Mouse (Mus musculus): ENCODE data around the gene Commd6. TPM values are rescaled to one million over a fixed set of nuclear protein-coding genes. Genes with fewer than 3 reads are reported as not detected.
"Not testable (repeated sequence)": the region's sequence is repeated elsewhere in the genome, so short reads cannot be mapped to it uniquely, and the experiment has no call there.

The Commd6 gene
- polyA plus RNA-seq, 1 experiment from 2014 or later, result 92.5 TPM

- peaks cover 7% of the 10 kb centered on the region for H3K4me1 ChIP-seq
- WGBS, result 0% methylated on average over 62 of the region's 62 CpGs
- H3K4me3 ChIP-seq, result peak overlapping the region; percentile 87
- H3K27me3 ChIP-seq, result no peaks in the 10 kb centered on the region
- peak overlapping the region; percentile 77 for H3K9ac ChIP-seq
- H3K27ac ChIP-seq, result peak overlapping the region; percentile 78
- peak; percentile 66 for ATAC-seq (ENCODE audit: borderline replicate concordance, extremely low read depth, low FRiP score, low TSS enrichment)
- H3K4me2 ChIP-seq, result peak overlapping the region; percentile 98
- H3K9me3 ChIP-seq, result no peaks in the 10 kb centered on the region
- no peaks in the 10 kb centered on the region for H3K36me3 ChIP-seq
These were observed 32.6 kb downstream of the Commd6 start for GRCm38 (mm10) chr14:101607631-101608518.

GRCm38 (mm10) chr14:101605843-101606242 lies 34.6 kb downstream of the Commd6 start:
- H3K27me3 ChIP-seq, result no peaks in the 10 kb centered on the region
- ATAC-seq (ENCODE audit: borderline replicate concordance, extremely low read depth, low FRiP score, low TSS enrichment), result no peak
- H3K9ac ChIP-seq, result no peak overlapping the region
- H3K4me3 ChIP-seq, result no peak overlapping the region
- WGBS, result 61% methylated on average over 2 of the region's 2 CpGs
- H3K4me1 ChIP-seq, result peaks cover 7% of the 10 kb centered on the region
- H3K36me3 ChIP-seq, result no peaks in the 10 kb centered on the region
- H3K9me3 ChIP-seq, result no peaks in the 10 kb centered on the region
- H3K4me2 ChIP-seq, result no peak overlapping the region
- H3K27ac ChIP-seq, result no peak overlapping the region

- H3K27me3 ChIP-seq, result no peaks in the 10 kb centered on the region
- ATAC-seq (ENCODE audit: borderline replicate concordance, extremely low read depth, low FRiP score, low TSS enrichment), result no peak
- H3K9ac ChIP-seq, result no peak overlapping the region
- H3K4me1 ChIP-seq, result peaks cover 7% of the 10 kb centered on the region
- H3K4me2 ChIP-seq, result no peak overlapping the region
- H3K36me3 ChIP-seq, result no peaks in the 10 kb centered on the region
- no peak overlapping the region for H3K27ac ChIP-seq
- no peaks in the 10 kb centered on the region for H3K9me3 ChIP-seq
- 63% methylated on average over 3 of the region's 3 CpGs for WGBS
- H3K4me3 ChIP-seq, result no peak overlapping the region
These were observed 37.6 kb downstream of the Commd6 start for GRCm38 (mm10) chr14:101602851-101603250.

- Histone ChIP-seq H3K4me3 (no peak overlapping the region), H3K9me3 (no peaks in the 10 kb centered on the region), H3K27me3 (no peaks in the 10 kb centered on the region), H3K27ac (no peak overlapping the region), H3K36me3 (no peaks in the 10 kb centered on the region), H3K9ac (no peak overlapping the region), H3K4me2 (no peak overlapping the region), H3K4me1 (no peaks in the 10 kb centered on the region)
- ATAC-seq (ENCODE audit: borderline replicate concordance, extremely low read depth, low FRiP score, low TSS enrichment), result peak; percentile 63; the same call in 1 of the 2 replicates
- 79% methylated on average over 13 of the region's 14 CpGs for WGBS
These were observed 43.3 kb downstream of the Commd6 start for GRCm38 (mm10) chr14:101597096-101597715.

- no peak for ATAC-seq (ENCODE audit: borderline replicate concordance, extremely low read depth, low FRiP score, low TSS enrichment)
- Histone ChIP-seq H3K9ac (no peak overlapping the region), H3K4me3 (no peak overlapping the region), H3K27me3 (no peaks in the 10 kb centered on the region), H3K36me3 (no peaks in the 10 kb centered on the region), H3K4me2 (no peak overlapping the region), H3K4me1 (no peaks in the 10 kb centered on the region), H3K27ac (no peak overlapping the region), H3K9me3 (no peaks in the 10 kb centered on the region)
- 91% methylated on average over 9 of the region's 9 CpGs for WGBS
These were observed 43.8 kb downstream of the Commd6 start for GRCm38 (mm10) chr14:101596691-101597090.

GRCm38 (mm10) chr14:101595301-101596080 lies 45.0 kb downstream of the Commd6 start:
- ATAC-seq (ENCODE audit: borderline replicate concordance, extremely low read depth, low FRiP score, low TSS enrichment), result no peak

GRCm38 (mm10) chr14:101594001-101594400 lies 46.5 kb downstream of the Commd6 start:
- no peak overlapping the region for H3K4me3 ChIP-seq
- no peaks in the 10 kb centered on the region for H3K36me3 ChIP-seq
- no peak overlapping the region for H3K27ac ChIP-seq
- no peak overlapping the region for H3K4me2 ChIP-seq
- H3K9me3 ChIP-seq, result no peaks in the 10 kb centered on the region
- no peak for ATAC-seq (ENCODE audit: borderline replicate concordance, extremely low read depth, low FRiP score, low TSS enrichment)
- no peaks in the 10 kb centered on the region for H3K27me3 ChIP-seq
- 63% methylated on average over 5 of the region's 5 CpGs for WGBS
- H3K4me1 ChIP-seq, result no peaks in the 10 kb centered on the region
- no peak overlapping the region for H3K9ac ChIP-seq

More at GRCm38 (mm10) chr14:101595301-101596080, 45.0 kb downstream of the Commd6 start:
- Histone ChIP-seq H3K27me3 (no peaks in the 10 kb centered on the region), H3K9me3 (no peaks in the 10 kb centered on the region), H3K27ac (no peak overlapping the region), H3K4me2 (no peak overlapping the region), H3K4me3 (no peak overlapping the region), H3K9ac (no peak overlapping the region), H3K36me3 (no peaks in the 10 kb centered on the region), H3K4me1 (no peaks in the 10 kb centered on the region)
- WGBS, result 86% methylated on average over 13 of the region's 13 CpGs

- Histone ChIP-seq H3K27me3 (no peaks in the 10 kb centered on the region), H3K36me3 (no peaks in the 10 kb centered on the region), H3K4me3 (no peak overlapping the region), H3K27ac (no peak overlapping the region), H3K9ac (no peak overlapping the region), H3K9me3 (no peaks in the 10 kb centered on the region), H3K4me1 (no peaks in the 10 kb centered on the region), H3K4me2 (no peak overlapping the region)
- ATAC-seq (ENCODE audit: borderline replicate concordance, extremely low read depth, low FRiP score, low TSS enrichment), result no peak
- 82% methylated on average over 7 of the region's 7 CpGs for WGBS
These were observed 47.1 kb downstream of the Commd6 start for GRCm38 (mm10) chr14:101593340-101593739.

- no peak for ATAC-seq (ENCODE audit: borderline replicate concordance, extremely low read depth, low FRiP score, low TSS enrichment)
- Histone ChIP-seq H3K4me2 (no peak overlapping the region), H3K9ac (no peak overlapping the region), H3K27ac (no peak overlapping the region), H3K36me3 (no peaks in the 10 kb centered on the region), H3K9me3 (no peaks in the 10 kb centered on the region), H3K4me3 (no peak overlapping the region), H3K27me3 (no peaks in the 10 kb centered on the region), H3K4me1 (no peaks in the 10 kb centered on the region)
- WGBS, result 83% methylated on average over 5 of the region's 5 CpGs
These were observed 49.4 kb downstream of the Commd6 start for GRCm38 (mm10) chr14:101591101-101591500.

- H3K9ac ChIP-seq, result not testable (repeated sequence)
- 59% methylated on average over 2 of the region's 4 CpGs for WGBS
These were observed 52.1 kb downstream of the Commd6 start for GRCm38 (mm10) chr14:101588209-101588991.

GRCm38 (mm10) chr14:101587366-101588040 lies 53.0 kb downstream of the Commd6 start:
- H3K36me3 ChIP-seq, H3K4me3 ChIP-seq, H3K9me3 ChIP-seq, H3K27me3 ChIP-seq, H3K4me2 ChIP-seq, H3K4me1 ChIP-seq, H3K27ac ChIP-seq, H3K9ac ChIP-seq: not testable (repeated sequence)
- 63% methylated on average over 4 of the region's 6 CpGs for WGBS
- peak; percentile 70; the same call in 1 of the 2 replicates for ATAC-seq (ENCODE audit: borderline replicate concordance, extremely low read depth, low FRiP score, low TSS enrichment)

More at GRCm38 (mm10) chr14:101588209-101588991, 52.1 kb downstream of the Commd6 start:
- not testable (repeated sequence) for H3K27ac ChIP-seq, H3K4me2 ChIP-seq, H3K4me3 ChIP-seq, H3K36me3 ChIP-seq, H3K9me3 ChIP-seq, H3K27me3 ChIP-seq, H3K4me1 ChIP-seq
- peak; percentile 44; the same call in 1 of the 2 replicates for ATAC-seq (ENCODE audit: borderline replicate concordance, extremely low read depth, low FRiP score, low TSS enrichment)
